Mouse (Mus musculus): Measurements from ENCODE around the gene Tbx2. TPM values are rescaled to one million over a fixed set of nuclear protein-coding genes. Genes with fewer than 3 reads are reported as not detected.

Tbx2 gene
- 10 to 100 TPM; 17.1 to 20.8 TPM for total RNA-seq (2021)
- long read RNA-seq, experiment 1, transcript Tbx2-201 (7 exons, 3,626 nt), result major isoform, 46 of 60 reads
- long read RNA-seq, experiment 1, partial matches to known transcripts, result 8 of 60 reads
- long read RNA-seq, experiment 1, other reads (novel, unspliced or antisense), result 6 of 60 reads
- long read RNA-seq, experiment 2, transcript Tbx2-201 (7 exons, 3,626 nt), result major isoform, 46 of 61 reads
- long read RNA-seq, experiment 2, partial matches to known transcripts, result 8 of 61 reads
- long read RNA-seq, experiment 2, other reads (novel, unspliced or antisense), result 7 of 61 reads

DNA sequence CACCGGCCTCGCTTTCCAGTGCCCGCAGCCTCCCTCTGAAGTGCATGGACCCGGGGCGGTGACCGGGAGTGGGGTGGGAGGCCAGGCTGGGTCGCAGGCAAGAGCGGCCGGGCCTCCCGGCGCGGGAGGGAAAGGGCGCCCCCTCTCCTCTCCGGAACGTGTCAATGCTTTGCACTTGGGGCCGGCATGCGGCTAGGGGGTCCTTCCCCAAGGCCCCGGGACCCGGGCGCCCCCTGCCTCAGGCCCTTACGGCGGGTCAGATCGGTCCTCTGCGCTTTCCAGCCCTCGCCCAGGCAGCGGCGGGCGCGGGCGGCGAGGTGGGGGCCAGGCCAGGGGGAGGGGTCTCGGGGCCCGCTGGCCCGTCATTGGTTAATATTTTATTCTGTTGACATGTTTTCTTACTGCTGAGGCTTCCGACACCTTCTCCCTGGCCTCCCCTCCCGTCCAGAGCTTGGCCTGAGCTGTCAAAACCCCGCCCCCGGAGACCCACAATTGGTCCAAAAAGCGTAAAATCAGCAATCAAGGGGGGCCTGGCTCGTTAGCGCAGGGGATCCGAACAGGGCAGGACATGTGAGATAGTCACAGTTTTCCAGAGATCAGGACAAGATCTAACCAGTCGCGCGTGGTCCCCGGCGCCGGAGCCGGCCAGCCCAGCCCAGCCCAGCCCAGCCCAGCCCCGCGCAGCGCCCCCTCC, at the start of gene Tbx2:
Gene Tbx2, plus strand, starts transcription at position 321 of the 694 bp plus-strand sequence.
- peak; percentile 54 to 79 for DNase-seq (ENCODE audit: low spot score in 2 of 2)

DNA sequence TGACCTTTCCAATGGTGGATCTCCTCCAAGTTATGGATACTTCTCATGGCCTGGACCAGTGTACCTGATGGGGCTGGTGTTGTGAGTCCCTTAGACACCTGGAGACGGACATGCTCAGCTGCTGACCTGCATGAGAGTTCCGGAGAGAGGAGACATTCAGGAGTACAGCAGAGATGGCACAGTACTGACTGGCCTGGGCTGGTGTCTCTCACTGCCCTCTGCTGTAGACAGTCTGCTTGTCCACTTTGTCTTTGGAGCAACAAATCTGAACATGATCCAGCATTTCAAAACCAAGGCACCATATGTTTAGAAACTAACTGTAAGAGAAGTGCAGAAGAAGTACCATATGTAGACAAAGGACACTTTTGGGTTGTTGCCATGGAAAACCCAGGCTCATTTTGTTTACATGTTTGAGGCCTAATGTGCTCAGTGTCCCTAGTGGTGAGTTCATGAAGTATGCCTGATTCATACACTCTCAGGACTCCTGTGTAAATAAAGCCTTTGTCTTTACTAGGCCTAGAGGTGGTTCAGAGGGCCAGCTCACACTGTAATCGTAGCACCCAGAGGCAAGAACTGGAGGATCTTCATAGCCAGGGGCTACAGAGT, 46.1 kb upstream of the Tbx2 start:
- no peak for DNase-seq (ENCODE audit: low spot score in 2 of 2)

- no peak for DNase-seq (ENCODE audit: low spot score in 2 of 2)
Measured at GRCm38 (mm10) chr11:85789750-85790149, 42.6 kb upstream of the Tbx2 start.

GRCm38 (mm10) chr11:85790267-85790666, 42.1 kb upstream of the Tbx2 start:
- no peak for DNase-seq (ENCODE audit: low spot score in 2 of 2)

GRCm38 (mm10) chr11:85791212-85791611, 41.1 kb upstream of the Tbx2 start:
- no peak for DNase-seq (ENCODE audit: low spot score in 2 of 2)

GRCm38 (mm10) chr11:85792534-85793215, 39.7 kb upstream of the Tbx2 start:
- no peak for DNase-seq (ENCODE audit: low spot score in 2 of 2)

- DNase-seq (ENCODE audit: low spot score in 2 of 2), result no peak
Measured at GRCm38 (mm10) chr11:85799456-85799855, 32.9 kb upstream of the Tbx2 start.

- no peak for DNase-seq (ENCODE audit: low spot score in 2 of 2)
Measured at GRCm38 (mm10) chr11:85799856-85800255, 32.5 kb upstream of the Tbx2 start.

- DNase-seq (ENCODE audit: low spot score in 2 of 2), result no peak
Measured at GRCm38 (mm10) chr11:85800380-85800779, 32.0 kb upstream of the Tbx2 start.

- DNase-seq (ENCODE audit: low spot score in 2 of 2), result no peak
Measured at GRCm38 (mm10) chr11:85804048-85804447, 28.3 kb upstream of the Tbx2 start.

DNA sequence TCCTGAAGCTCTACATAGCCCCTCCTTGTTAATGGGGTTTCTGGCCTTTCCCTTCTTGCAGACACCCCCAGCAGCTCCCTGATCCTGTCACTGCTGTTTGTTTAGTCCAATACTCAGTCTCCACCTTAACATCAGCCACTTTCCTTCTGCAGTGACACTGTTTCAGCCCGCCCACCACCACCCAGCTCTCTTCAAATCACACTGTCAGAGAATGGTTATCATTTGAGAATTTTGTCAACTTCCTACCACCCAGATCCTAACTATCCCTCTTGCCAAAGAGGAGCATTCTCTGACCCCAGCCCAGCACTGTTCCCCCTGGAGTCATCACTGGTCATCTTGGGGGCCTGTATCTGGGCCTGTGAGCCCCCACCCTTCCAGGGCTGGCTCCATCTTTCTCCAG, 26.6 kb upstream of the Tbx2 start:
- DNase-seq (ENCODE audit: low spot score in 2 of 2), result no peak

GRCm38 (mm10) chr11:85807353-85807752, 25.0 kb upstream of the Tbx2 start:
- DNase-seq (ENCODE audit: low spot score in 2 of 2), result no peak

- no peak for DNase-seq (ENCODE audit: low spot score in 2 of 2)
Measured at GRCm38 (mm10) chr11:85811229-85811628, 21.1 kb upstream of the Tbx2 start.

DNA sequence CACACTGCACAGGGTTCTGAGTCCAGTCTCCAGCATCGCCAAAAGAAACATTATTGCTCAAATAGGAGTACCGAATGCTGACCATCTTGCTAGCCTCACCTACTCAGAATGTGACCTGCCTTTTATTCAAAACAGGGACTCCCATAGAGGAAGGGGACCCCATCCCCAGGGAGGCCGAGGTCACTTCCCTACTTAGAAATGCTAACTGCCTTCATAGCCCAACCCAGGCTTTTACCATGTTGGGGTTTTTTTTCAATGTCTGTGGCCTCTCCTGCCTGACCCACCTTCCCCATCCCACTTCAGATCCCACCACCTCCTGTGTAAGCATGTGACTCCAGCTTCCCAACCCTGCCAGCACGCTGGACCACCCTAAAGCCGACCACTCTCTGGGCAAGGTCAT, 20.7 kb upstream of the Tbx2 start:
- no peak for DNase-seq (ENCODE audit: low spot score in 2 of 2)

- no peak for DNase-seq (ENCODE audit: low spot score in 2 of 2)
Measured at GRCm38 (mm10) chr11:85812201-85812966, 20.0 kb upstream of the Tbx2 start.

- DNase-seq (ENCODE audit: low spot score in 2 of 2), result no peak
Measured at GRCm38 (mm10) chr11:85814678-85815077, 17.7 kb upstream of the Tbx2 start.

DNA sequence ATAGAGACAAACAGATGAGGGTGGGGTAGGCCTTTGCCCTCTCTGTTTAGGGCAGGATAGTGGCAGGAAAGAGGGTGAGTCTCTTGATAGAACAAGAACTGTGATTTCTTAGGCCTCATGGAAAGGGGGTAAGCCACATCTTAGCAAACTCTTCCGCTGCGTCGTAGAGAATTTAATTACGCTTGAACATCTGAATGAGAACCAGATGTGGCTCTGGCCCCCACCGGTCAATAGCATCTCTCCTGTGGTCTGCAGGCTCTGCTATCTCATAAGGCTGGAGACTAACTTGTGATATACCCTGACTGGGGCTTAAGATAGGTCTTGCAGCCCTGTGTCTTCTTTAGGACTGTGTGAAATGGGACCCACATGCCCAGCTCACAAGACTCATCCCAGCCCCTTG, 15.9 kb upstream of the Tbx2 start:
- no peak for DNase-seq (ENCODE audit: low spot score in 2 of 2)

DNA sequence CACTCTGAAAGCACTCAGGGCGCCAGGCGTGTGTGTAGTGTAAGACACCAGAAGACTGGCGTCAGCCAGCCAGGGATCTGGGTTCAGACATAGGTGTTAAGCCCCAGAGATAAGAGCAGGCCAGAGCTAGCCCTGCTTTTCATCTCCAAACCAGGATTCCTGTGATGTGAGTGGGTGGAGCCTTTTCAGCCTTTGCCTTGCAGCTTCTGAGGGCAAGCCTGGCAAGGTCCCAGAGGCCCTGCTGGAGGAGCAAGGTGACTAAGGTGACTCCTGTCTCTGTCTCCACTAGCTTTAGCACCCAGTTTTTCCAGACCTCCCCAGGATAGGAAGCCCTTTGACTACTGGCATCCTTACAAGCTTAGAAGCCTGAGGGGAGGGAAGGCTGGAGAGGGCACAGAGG, 13.9 kb upstream of the Tbx2 start:
- no peak for DNase-seq (ENCODE audit: low spot score in 2 of 2)

GRCm38 (mm10) chr11:85820959-85821358, 11.4 kb upstream of the Tbx2 start:
- DNase-seq (ENCODE audit: low spot score in 2 of 2), result no peak

DNA sequence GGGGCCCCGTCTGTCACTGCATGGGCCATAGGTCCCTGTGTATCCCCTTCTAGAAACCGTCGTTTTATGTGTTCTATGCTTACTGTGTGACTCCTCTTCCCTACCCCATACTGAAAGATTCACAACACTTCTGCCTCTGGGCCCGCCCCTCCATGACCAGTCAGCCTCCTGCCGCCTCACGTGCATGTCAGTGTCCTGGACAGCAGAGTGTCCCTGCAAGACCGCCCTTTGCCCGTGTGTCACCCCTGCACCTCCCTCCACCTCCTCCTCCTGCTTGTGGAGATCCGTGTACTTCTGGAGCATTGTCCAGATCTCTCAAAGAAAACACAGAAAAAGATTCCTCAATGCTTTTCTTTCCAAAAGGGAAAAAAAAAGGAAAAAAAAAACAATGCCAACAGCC, 10.7 kb upstream of the Tbx2 start:
- DNase-seq (ENCODE audit: low spot score in 2 of 2), result no peak

- peak; percentile 83 to 87 for DNase-seq (ENCODE audit: low spot score in 2 of 2)
Measured at GRCm38 (mm10) chr11:85823181-85823580, 9.2 kb upstream of the Tbx2 start.

All from gastrocnemius, postnatal 4 days (tissue).